Mouse (Mus musculus): Measurements from ENCODE around the gene Cnga3. TPM values are rescaled to one million over a fixed set of nuclear protein-coding genes. Genes with fewer than 3 reads are reported as not detected.

Gene Cnga3
- polyA plus RNA-seq, 1 experiment from 2014 or later, result not detected

DNA sequence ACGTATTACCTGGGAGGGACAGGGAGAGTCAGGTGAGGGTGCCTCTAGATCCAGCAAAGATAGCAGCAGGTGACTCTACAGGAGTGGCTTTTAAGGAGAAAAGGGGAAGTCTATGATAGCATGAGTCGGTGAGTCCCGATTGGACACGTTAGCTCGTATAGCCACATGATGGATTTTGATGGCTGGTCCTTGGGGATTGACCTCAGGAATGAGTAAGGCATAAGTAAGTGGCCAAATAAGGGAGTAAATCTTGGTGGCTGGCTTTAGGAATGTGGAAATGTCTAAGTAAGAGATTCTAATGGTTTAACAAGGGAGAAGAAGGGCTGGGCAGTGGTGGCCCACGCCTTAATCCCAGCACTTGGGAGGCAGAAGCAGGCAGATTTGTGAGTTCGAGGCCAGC lies 74.7 kb downstream of the Cnga3 start:
- no peaks in the 10 kb centered on the region for H3K4me1 ChIP-seq
- no peak overlapping the region for H3K27ac ChIP-seq (replicated peaks)
- 83% methylated on average over 7 of the region's 7 CpGs for WGBS
- H3K36me3 ChIP-seq, result no peaks in the 10 kb centered on the region
- H3K9me3 ChIP-seq (replicated peaks), result peaks cover 2% of the 10 kb centered on the region; the same call in 1 of the 2 replicates
- H3K27me3 ChIP-seq (ENCODE audit: low read depth, poor library complexity, severe bottlenecking), result no peaks in the 10 kb centered on the region
- no peak overlapping the region for H3K4me3 ChIP-seq
- no peak for DNase-seq (ENCODE audit: low spot score)

DNA sequence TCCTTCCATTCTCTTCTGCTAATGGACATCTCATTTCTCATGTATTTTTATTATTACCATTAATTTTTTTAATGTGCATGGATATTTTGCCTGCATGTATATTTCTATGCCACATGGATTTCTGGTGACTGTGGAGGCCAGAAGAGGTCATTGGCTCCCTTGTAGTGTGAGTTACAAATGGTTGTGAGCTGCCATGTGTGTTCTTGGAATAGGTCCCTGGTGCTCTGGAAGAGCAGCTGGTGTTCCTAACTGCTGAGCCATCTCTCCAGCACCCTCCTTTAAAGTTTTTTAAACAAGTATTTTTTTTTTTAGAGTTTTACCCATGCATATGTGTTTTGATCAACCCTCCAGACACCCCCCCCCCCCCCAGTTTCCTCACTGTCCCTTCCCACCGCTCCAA lies 82.2 kb downstream of the Cnga3 start:
- peaks cover 12% of the 10 kb centered on the region for H3K4me1 ChIP-seq
- no peaks in the 10 kb centered on the region for H3K36me3 ChIP-seq
- H3K27ac ChIP-seq (replicated peaks), result no peak overlapping the region
- WGBS, result 43% methylated on average over 1 of the region's 1 CpGs
- no peaks in the 10 kb centered on the region for H3K9me3 ChIP-seq (replicated peaks)
- H3K27me3 ChIP-seq (ENCODE audit: low read depth, poor library complexity, severe bottlenecking), result peaks cover 8% of the 10 kb centered on the region
- no peak overlapping the region for H3K4me3 ChIP-seq
- no peak for DNase-seq (ENCODE audit: low spot score)

DNA sequence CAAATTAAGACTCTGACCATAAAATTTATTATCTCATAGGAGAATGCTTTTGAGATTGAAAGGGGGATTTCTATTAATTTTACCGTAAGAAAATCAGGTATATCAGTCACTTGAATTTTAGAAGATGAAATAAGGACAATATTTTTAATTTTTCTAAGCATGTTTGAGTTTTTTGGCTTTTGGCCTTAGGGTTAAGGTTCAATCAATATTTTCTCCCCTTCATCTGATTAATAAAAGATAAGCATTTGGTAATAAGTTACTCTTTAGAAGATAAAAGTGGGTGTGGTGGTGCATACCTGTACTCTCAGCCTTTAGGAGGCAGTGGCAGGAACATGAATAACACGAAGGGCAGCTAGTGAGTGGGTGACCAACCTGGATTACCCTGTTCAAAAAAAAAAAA lies 84.7 kb downstream of the Cnga3 start:
- WGBS, result 81% methylated on average over 2 of the region's 2 CpGs
- DNase-seq (ENCODE audit: low spot score), result no peak

DNA sequence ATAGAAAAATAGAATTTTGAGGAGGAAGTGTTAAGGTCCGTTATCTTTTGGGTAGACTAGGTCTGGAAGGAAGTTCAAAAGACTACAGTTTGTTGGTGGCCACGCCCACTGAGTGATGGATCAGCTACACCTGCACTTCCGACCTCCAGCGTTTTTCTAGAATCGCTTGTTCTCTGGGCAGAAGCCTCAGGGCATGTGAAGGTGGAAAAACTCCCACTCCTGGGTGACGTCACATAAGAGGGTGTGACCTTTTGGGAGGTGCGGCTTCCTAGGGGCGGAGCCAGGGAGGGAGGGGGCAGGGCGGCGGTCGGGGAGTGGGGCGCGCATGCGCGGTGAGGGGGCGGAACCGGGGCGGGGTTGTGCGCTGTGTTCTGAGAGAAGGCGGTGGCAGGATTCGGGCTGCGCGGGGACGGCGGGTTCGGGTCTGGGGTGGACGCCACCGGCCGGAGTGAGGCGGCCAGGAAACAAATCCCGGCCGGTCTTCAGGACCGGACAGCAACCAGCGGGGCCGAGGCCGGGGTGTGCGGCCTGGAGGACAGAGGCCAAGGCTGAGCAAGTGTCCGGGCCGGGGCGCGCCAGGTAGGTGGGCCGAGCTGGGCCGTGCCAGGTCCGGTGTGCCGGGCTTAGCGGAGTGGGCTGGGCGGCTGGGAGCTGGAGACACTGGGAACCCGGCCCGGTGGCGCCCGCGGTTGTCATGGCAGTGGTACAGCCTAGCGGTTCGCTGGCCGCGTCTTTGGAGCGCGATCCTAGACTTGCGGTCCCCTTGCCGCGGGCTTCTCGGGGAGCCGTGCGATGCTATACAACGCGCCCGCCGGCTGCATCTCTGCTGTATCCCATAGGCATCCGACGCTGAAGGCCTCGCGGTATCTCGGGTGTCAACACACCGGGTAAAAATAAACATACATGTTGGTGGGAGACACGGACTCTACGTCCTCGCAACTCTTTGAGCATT lies 85.6 kb downstream of the Cnga3 start, which contains the start of gene Inpp4a:
Gene Inpp4a, plus strand, starts transcription at position 326 of the 952 bp plus-strand sequence.
- Histone ChIP-seq H3K27me3 (ENCODE audit: low read depth, poor library complexity, severe bottlenecking) (peaks cover 8% of the 10 kb centered on the region), H3K4me3 (peak within 1 kb of the TSS; percentile 95), H3K4me1 (peaks cover 12% of the 10 kb centered on the region), H3K9me3 (replicated peaks) (no peaks in the 10 kb centered on the region), H3K27ac (replicated peaks) (peak within 1 kb of the TSS; percentile 87), H3K36me3 (no peaks in the 10 kb centered on the region)
- DNase-seq (ENCODE audit: low spot score), result peak; percentile 94
- WGBS, result 1% methylated on average over 77 of the region's 77 CpGs

More for the DNA sequence above, 84.7 kb downstream of the Cnga3 start:
- H3K27me3 ChIP-seq (ENCODE audit: low read depth, poor library complexity, severe bottlenecking), result peaks cover 8% of the 10 kb centered on the region
- H3K27ac ChIP-seq (replicated peaks), result no peak overlapping the region
- no peaks in the 10 kb centered on the region for H3K9me3 ChIP-seq (replicated peaks)
- peaks cover 12% of the 10 kb centered on the region for H3K4me1 ChIP-seq
- H3K36me3 ChIP-seq, result no peaks in the 10 kb centered on the region
- H3K4me3 ChIP-seq, result no peak overlapping the region

DNA sequence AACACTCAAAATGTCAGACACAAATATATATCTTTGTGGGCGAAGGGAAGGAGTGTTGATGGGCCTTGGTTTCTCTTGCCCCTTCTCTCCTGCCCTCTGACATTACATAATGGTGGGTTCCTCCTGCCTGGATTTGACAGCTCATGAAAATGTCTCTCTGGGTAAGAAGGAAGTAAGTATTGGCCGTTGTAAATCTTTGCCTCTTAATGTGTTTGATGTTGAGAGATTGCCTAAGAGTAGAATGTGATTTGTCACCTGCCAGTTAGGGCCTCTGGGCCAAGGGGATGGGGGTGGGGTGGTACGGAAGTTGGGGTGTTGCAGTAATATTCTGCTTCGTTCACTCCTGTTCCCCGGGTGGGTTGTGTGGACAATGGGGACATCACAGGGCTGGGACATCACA lies 86.4 kb downstream of the Cnga3 start:
- Histone ChIP-seq H3K27me3 (ENCODE audit: low read depth, poor library complexity, severe bottlenecking) (peaks cover 8% of the 10 kb centered on the region), H3K4me1 (peaks cover 12% of the 10 kb centered on the region), H3K4me3 (peak overlapping the region; percentile 95), H3K9me3 (replicated peaks) (no peaks in the 10 kb centered on the region), H3K27ac (replicated peaks) (no peak overlapping the region), H3K36me3 (no peaks in the 10 kb centered on the region)
- 85% methylated on average over 5 of the region's 5 CpGs for WGBS
- DNase-seq (ENCODE audit: low spot score), result no peak

DNA sequence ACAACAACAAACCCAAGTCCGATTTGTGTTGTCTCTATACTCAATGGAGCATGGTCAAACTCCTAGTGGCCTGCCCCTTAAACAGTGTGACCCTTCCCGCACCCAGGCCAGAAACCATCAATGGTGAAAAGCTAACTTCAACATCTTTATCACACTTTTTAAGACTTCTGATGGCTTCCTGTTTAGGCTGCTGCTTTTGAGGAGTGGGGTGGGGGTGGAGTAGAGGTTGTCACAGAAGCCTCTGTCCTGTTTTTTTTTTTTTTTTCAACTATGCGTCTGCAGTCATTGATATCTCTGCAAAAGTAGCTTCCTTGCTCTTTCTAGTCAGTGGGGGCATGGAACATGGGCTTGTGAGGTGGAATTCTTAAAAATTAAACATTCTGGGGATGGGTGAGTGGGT lies 88.6 kb downstream of the Cnga3 start:
- peaks cover 8% of the 10 kb centered on the region for H3K27me3 ChIP-seq (ENCODE audit: low read depth, poor library complexity, severe bottlenecking)
- H3K4me3 ChIP-seq, result no peak overlapping the region
- no peaks in the 10 kb centered on the region for H3K9me3 ChIP-seq (replicated peaks)
- H3K27ac ChIP-seq (replicated peaks), result no peak overlapping the region
- H3K4me1 ChIP-seq, result peaks cover 12% of the 10 kb centered on the region
- no peaks in the 10 kb centered on the region for H3K36me3 ChIP-seq
- WGBS, result 84% methylated on average over 3 of the region's 3 CpGs
- DNase-seq (ENCODE audit: low spot score), result no peak

DNA sequence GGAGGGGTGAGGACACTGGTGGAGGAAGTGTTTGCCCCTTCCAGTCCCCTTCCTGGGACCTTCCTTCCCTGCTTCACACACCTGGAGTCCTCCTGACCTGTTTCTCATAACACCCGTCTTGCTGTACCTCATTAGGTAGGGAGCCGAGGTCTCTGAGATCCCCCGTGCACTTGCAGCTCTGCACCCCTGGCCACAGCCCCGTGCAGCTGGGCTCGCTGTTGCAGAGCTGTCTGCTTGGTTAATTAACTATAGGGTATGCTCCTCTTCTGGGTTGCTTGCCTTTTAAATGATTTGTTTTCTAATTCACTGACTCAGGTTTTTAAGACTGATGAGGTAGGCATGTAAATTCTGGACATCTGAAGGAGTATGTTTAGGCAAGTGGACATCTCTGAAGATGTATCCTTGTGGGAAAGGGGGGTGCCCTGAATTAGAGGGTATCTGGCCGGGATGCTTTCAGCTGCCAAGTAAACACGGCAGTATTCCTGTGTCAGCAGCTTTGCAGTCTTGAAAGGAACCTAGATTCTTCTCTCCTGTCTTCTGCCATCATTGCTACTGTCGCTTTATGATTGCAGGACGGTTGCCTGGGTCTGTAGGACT lies 91.6 kb downstream of the Cnga3 start:
- Histone ChIP-seq H3K9me3 (replicated peaks) (peaks cover 8% of the 10 kb centered on the region), H3K36me3 (no peaks in the 10 kb centered on the region), H3K4me1 (peaks cover 2% of the 10 kb centered on the region), H3K27me3 (ENCODE audit: low read depth, poor library complexity, severe bottlenecking) (peaks cover 6% of the 10 kb centered on the region), H3K27ac (replicated peaks) (no peak overlapping the region), H3K4me3 (no peak overlapping the region)
- DNase-seq (ENCODE audit: low spot score), result no peak
- 87% methylated on average over 9 of the region's 9 CpGs for WGBS

DNA sequence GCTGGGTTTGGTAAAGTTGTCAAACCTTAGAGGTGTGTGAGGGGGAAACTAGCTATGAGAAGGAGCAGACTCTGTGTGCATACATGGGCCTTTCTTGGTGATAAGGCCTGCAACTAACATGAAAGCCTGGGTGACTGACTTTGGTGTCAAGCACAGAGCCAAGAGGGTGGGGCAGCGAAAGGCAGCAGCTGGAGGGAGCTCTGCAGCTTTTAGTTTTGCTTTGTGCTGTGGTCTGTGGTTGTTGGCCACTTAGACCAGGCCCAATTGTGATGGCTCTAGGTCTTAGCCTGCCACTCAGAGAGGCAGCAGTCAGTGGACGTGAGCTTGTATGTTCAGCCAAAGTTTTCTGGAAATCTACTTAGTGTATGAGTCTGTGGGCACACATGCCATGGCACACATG lies 93.4 kb downstream of the Cnga3 start:
- H3K4me3 ChIP-seq, result no peak overlapping the region
- no peaks in the 10 kb centered on the region for H3K4me1 ChIP-seq
- H3K27me3 ChIP-seq (ENCODE audit: low read depth, poor library complexity, severe bottlenecking), result no peaks in the 10 kb centered on the region
- no peak for DNase-seq (ENCODE audit: low spot score)
- H3K36me3 ChIP-seq, result no peaks in the 10 kb centered on the region
- H3K9me3 ChIP-seq (replicated peaks), result peaks cover 11% of the 10 kb centered on the region
- H3K27ac ChIP-seq (replicated peaks), result no peak overlapping the region
- 89% methylated on average over 2 of the region's 2 CpGs for WGBS

DNA sequence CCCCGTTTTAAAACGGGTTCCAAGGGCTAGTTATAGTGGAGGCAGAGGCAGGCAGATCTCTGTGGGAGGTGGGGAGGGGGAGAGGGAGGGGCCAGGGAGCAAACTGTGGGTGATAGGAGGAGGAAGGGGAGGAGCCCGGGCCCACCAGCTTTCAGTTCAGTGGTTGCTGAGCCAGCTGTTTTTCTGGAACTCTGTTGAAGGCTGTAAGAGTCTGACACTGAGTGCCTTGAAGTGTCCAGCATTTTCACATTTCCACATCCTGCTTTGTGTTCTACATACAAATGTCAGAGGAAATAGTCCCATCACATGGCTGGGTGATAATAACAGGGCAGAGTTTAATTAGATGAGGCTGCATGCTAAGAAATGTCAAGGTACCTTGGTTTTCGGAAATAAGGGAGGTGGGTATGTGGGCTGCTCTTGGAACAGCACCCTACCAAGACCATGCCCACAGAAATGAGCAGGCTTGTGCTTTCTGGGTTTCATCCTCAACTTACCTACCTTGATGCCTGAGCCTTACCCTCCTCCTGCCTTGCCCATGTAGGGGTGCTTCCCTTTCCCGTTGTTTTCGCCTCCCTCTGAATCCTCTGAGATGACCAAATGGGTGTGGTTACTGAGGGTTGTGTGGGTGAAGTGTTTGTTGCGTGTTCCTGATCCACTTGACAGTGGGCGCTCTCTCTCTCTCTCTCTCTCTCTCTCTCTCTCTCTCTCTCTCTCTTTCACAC lies 93.9 kb downstream of the Cnga3 start:
- no peaks in the 10 kb centered on the region for H3K27me3 ChIP-seq (ENCODE audit: low read depth, poor library complexity, severe bottlenecking)
- no peaks in the 10 kb centered on the region for H3K4me1 ChIP-seq
- H3K36me3 ChIP-seq, result no peaks in the 10 kb centered on the region
- DNase-seq (ENCODE audit: low spot score), result no peak
- WGBS, result 80% methylated on average over 8 of the region's 8 CpGs
- no peak overlapping the region for H3K27ac ChIP-seq (replicated peaks)
- H3K4me3 ChIP-seq, result no peak overlapping the region
- H3K9me3 ChIP-seq (replicated peaks), result peaks cover 11% of the 10 kb centered on the region

DNA sequence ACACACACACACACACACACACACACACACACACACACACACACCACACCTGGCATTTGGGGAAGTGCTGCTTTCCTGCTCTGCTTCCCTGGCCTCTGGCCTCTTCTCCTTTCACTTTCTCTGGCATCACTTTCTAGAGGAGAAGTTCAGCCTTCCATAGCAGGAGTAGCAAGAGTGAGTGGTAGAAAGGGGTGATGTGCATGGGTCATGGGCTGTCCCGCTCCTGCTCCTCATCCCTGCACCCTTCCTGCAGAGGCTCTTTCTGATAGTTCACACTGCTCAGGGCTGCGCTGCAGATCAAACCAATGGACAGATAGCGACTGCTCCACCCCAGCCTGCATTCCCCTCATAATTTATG lies 94.5 kb downstream of the Cnga3 start:
- no peak for DNase-seq (ENCODE audit: low spot score)
- no peaks in the 10 kb centered on the region for H3K36me3 ChIP-seq
- H3K9me3 ChIP-seq (replicated peaks), result peaks cover 11% of the 10 kb centered on the region
- H3K4me1 ChIP-seq, result no peaks in the 10 kb centered on the region
- no peak overlapping the region for H3K4me3 ChIP-seq
- H3K27ac ChIP-seq (replicated peaks), result no peak overlapping the region
- H3K27me3 ChIP-seq (ENCODE audit: low read depth, poor library complexity, severe bottlenecking), result no peaks in the 10 kb centered on the region
- 84% methylated on average over 3 of the region's 3 CpGs for WGBS

DNA sequence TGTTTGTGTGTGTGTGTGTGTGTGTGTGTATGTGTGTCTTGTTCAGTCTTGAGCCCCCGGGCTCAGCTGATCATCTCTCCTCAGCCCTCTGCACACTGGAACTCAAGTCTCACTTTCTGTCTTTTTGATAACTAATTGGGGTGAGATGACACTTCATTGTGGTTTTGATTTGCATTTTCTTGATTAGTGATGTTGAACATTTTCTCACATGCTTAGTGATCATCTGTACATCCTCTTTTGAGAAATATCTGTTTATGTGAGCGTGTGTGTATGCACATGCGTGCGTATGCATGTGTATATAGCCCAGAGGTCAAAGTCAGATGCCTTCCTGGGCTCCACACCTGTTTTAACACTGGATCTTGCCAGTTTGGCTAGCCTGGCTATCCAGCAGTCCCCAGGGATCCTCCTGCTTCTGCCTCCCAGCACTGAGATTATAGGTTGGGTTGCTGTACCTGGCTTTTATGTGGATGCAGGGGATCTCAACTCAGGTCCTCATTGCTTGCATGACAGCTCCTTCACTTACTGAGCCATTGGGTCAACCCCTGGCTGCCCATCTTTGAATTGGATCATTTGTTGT lies 95.8 kb downstream of the Cnga3 start:
- Histone ChIP-seq H3K4me1 (peaks cover 13% of the 10 kb centered on the region), H3K9me3 (replicated peaks) (peaks cover 11% of the 10 kb centered on the region), H3K4me3 (no peak overlapping the region), H3K27me3 (ENCODE audit: low read depth, poor library complexity, severe bottlenecking) (no peaks in the 10 kb centered on the region), H3K36me3 (no peaks in the 10 kb centered on the region), H3K27ac (replicated peaks) (no peak overlapping the region)
- DNase-seq (ENCODE audit: low spot score), result no peak
- 98% methylated on average over 4 of the region's 4 CpGs for WGBS
